Mouse (Mus musculus): ENCODE measurements around the gene Prune1. TPM values are rescaled to one million over a fixed set of nuclear protein-coding genes. Genes with fewer than 3 reads are reported as not detected.

The Prune1 gene
- total and polyA plus RNA-seq, 3 experiments = 8.4 to 9.1 (median 8.5) TPM

DNA sequence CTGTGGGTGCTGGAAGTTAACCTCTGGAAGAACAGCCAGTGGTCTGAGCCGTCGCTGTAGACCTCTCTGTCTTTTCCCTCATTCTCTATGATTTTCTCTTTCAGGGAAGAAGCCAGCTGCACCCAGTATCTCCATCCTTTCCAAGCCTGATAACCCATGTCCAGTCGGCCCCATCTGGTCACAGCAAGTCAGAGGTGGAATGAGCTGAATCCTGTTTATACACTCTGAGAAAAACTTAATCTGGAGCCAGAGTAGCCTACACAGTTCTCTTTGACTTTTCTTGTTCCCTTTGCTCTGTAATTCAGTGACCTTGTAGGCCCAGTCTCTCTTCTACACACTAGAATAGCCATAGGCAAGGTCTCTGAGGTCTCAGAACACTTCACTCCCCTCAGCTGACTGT is 5.7 kb upstream of the Prune1 start:
- Histone ChIP-seq H3K27me3 (replicated peaks) (no peaks in the 10 kb centered on the region), H3K4me2 (ENCODE audit: insufficient read depth, low read depth, poor library complexity, severe bottlenecking) (no peak overlapping the region), H3K9me3 (replicated peaks; ENCODE audit: low read length) (no peaks in the 10 kb centered on the region), H3K4me3 (replicated peaks in 1 of 3; ENCODE audit: low read depth in 2 of 3, low read length in 2 of 3, poor library complexity in 1 of 3) (no peak overlapping the region), H3K36me3 (replicated peaks in 1 of 2; ENCODE audit: control insufficient read depth in 1 of 2, insufficient read depth in 1 of 2, low read length in 1 of 2) (peaks cover 7 to 26% of the 10 kb centered on the region in 2 experiments), H3K27ac (ENCODE audit: insufficient read depth, low read depth) (no peak overlapping the region), H3K79me2 (replicated peaks; ENCODE audit: control insufficient read depth, extremely low read depth, insufficient read depth, poor library complexity, severe bottlenecking) (no peaks in the 10 kb centered on the region), H3K4me1 (ENCODE audit: control insufficient read depth in 1 of 2, insufficient read depth in 2 of 2) (peaks cover 0 to 14% of the 10 kb centered on the region in 2 experiments; a peak in 2 of 4 replicates), H3K9ac (ENCODE audit: insufficient read depth, low read depth) (no peak overlapping the region)
- in situ Hi-C loops (cut with MboI; ENCODE audit: low pct_ligation_motif_present, low pct_unique_long_range_greater_than_20kb, low sequenced_read_pairs) = no loop called here
- DNase-seq (ENCODE audit: extremely low read depth) = no peak
- no peak for TF ChIP-seq MXI1 (IDR thresholded peaks at IDR 0.05; ENCODE audit: low read depth, low read length)
- no peak for TF ChIP-seq ZC3H11A (IDR thresholded peaks at IDR 0.05; ENCODE audit: low read depth, low read length)
- no peak for TF ChIP-seq TBP (conservative IDR thresholded peaks at IDR 0.05; ENCODE audit: low read depth, low read length)
- no peak for TF ChIP-seq MAZ (IDR thresholded peaks at IDR 0.05; ENCODE audit: low read depth, low read length)
- no peak for TF ChIP-seq JUN (IDR thresholded peaks at IDR 0.05; ENCODE audit: insufficient read depth, low read depth, low read length)
- TF ChIP-seq BHLHE40 (IDR thresholded peaks at IDR 0.05; ENCODE audit: low read depth, low read length) = no peak
- TF ChIP-seq EP300 (IDR thresholded peaks at IDR 0.05; ENCODE audit: low read length) = no peak
- dilution Hi-C loops (cut with MboI; ENCODE audit: extremely low pct_ligation_motif_present, extremely low pct_unique_long_range_greater_than_20kb, low sequenced_read_pairs) = no loop called here

- Histone ChIP-seq H3K9ac (ENCODE audit: insufficient read depth, low read depth) (no peak overlapping the region), H3K4me2 (ENCODE audit: insufficient read depth, low read depth, poor library complexity, severe bottlenecking) (no peak overlapping the region), H3K36me3 (replicated peaks in 1 of 2; ENCODE audit: control insufficient read depth in 1 of 2, insufficient read depth in 1 of 2, low read length in 1 of 2) (peaks cover 4 to 22% of the 10 kb centered on the region in 2 experiments), H3K27ac (ENCODE audit: insufficient read depth, low read depth) (no peak overlapping the region), H3K79me2 (replicated peaks; ENCODE audit: control insufficient read depth, extremely low read depth, insufficient read depth, poor library complexity, severe bottlenecking) (no peaks in the 10 kb centered on the region), H3K27me3 (replicated peaks) (no peaks in the 10 kb centered on the region), H3K9me3 (replicated peaks; ENCODE audit: low read length) (no peaks in the 10 kb centered on the region), H3K4me3 (replicated peaks in 1 of 3; ENCODE audit: low read depth in 2 of 3, low read length in 2 of 3, poor library complexity in 1 of 3) (no peak overlapping the region), H3K4me1 (ENCODE audit: control insufficient read depth in 1 of 2, insufficient read depth in 2 of 2) (peaks cover 0 to 14% of the 10 kb centered on the region in 2 experiments; a peak in 2 of 4 replicates)
- no peak for TF ChIP-seq CHD1 (IDR thresholded peaks at IDR 0.05; ENCODE audit: low read depth, low read length)
- in situ Hi-C loops (cut with MboI; ENCODE audit: low pct_ligation_motif_present, low pct_unique_long_range_greater_than_20kb, low sequenced_read_pairs) = no loop called here
- no peak for DNase-seq (ENCODE audit: extremely low read depth)
- dilution Hi-C loops (cut with MboI; ENCODE audit: extremely low pct_ligation_motif_present, extremely low pct_unique_long_range_greater_than_20kb, low sequenced_read_pairs) = no loop called here
Measured at GRCm38 (mm10) chr3:95286510-95286909, 4.6 kb upstream of the Prune1 start.

- no peak overlapping the region for H3K4me3 ChIP-seq (replicated peaks in 1 of 3; ENCODE audit: low read depth in 2 of 3, low read length in 2 of 3, poor library complexity in 1 of 3)
- TF ChIP-seq SIN3A (IDR thresholded peaks at IDR 0.05; ENCODE audit: low read length) (no peak), KAT2A (IDR thresholded peaks at IDR 0.05; ENCODE audit: insufficient replicate concordance, low read length) (no peak), MEF2A (IDR thresholded peaks at IDR 0.05; ENCODE audit: borderline replicate concordance, low read depth, low read length) (no peak), JUN (IDR thresholded peaks at IDR 0.05; ENCODE audit: insufficient read depth, low read depth, low read length) (no peak), POLR2AphosphoS2 (IDR thresholded peaks at IDR 0.05; ENCODE audit: low read depth, low read length) (no peak), CTCF (conservative IDR thresholded peaks at IDR 0.05 in 1 of 2, IDR thresholded peaks at IDR 0.05 in 1 of 2; ENCODE audit: low read depth in 2 of 2, low read length in 2 of 2) (no peak), ZC3H11A (IDR thresholded peaks at IDR 0.05; ENCODE audit: low read depth, low read length) (no peak), MAZ (IDR thresholded peaks at IDR 0.05; ENCODE audit: low read depth, low read length) (no peak)
- H3K4me1 ChIP-seq (ENCODE audit: control insufficient read depth in 1 of 2, insufficient read depth in 2 of 2) = peaks cover 0 to 10% of the 10 kb centered on the region in 2 experiments; a peak in 2 of 4 replicates
- H3K27me3 ChIP-seq (replicated peaks) = no peaks in the 10 kb centered on the region
- no peaks in the 10 kb centered on the region for H3K9me3 ChIP-seq (replicated peaks; ENCODE audit: low read length)
- no peak overlapping the region for H3K27ac ChIP-seq (ENCODE audit: insufficient read depth, low read depth)
- dilution Hi-C loops (cut with MboI; ENCODE audit: extremely low pct_ligation_motif_present, extremely low pct_unique_long_range_greater_than_20kb, low sequenced_read_pairs) = no loop called here
- no peak for DNase-seq (ENCODE audit: extremely low read depth)
- in situ Hi-C loops (cut with MboI; ENCODE audit: low pct_ligation_motif_present, low pct_unique_long_range_greater_than_20kb, low sequenced_read_pairs) = no loop called here
- no peaks in the 10 kb centered on the region for H3K79me2 ChIP-seq (replicated peaks; ENCODE audit: control insufficient read depth, extremely low read depth, insufficient read depth, poor library complexity, severe bottlenecking)
- no peak overlapping the region for H3K4me2 ChIP-seq (ENCODE audit: insufficient read depth, low read depth, poor library complexity, severe bottlenecking)
- no peak overlapping the region for H3K9ac ChIP-seq (ENCODE audit: insufficient read depth, low read depth)
- peaks cover 4 to 21% of the 10 kb centered on the region in 2 experiments for H3K36me3 ChIP-seq (replicated peaks in 1 of 2; ENCODE audit: control insufficient read depth in 1 of 2, insufficient read depth in 1 of 2, low read length in 1 of 2)
Measured at GRCm38 (mm10) chr3:95286011-95286410, 4.1 kb upstream of the Prune1 start.
